ENCODE assay signal across 26 mouse cellular contexts in genomic region chr5:91148054-91148453, GRCm38 (mm10). TPM values are rescaled to one million over a fixed set of nuclear protein-coding genes. Genes with fewer than 3 reads are reported as not detected.
DNase-seq lines count a peak whose midpoint lies in the region; ATAC-seq and TF ChIP-seq lines count a peak whose summit lies in the region.
"Had no signal": no experiment of that assay in that cellular context is flagged by ENCODE, and none has a peak within 500 bp of the region (broad histone marks: within the 10 kb centered on the region; RNA-seq: fewer than 3 reads in every experiment).

No protein-coding gene starts in this region.

- ATAC-seq in CD4-positive, CD25-positive, alpha-beta regulatory T cell, adult 4 months: no peak
- ATAC-seq in kidney, postnatal 0 days (replicated peaks; ENCODE audit: low FRiP score, low read depth): no peak
- ATAC-seq: forebrain, embryonic 15.5 days; hindbrain, postnatal 0 days had no signal

- 55% methylated on average over 2 of the region's 2 CpGs for WGBS in kidney, postnatal 0 days

- H3K4me3 ChIP-seq in kidney, postnatal 0 days (replicated peaks; ENCODE audit: low read depth, low read length): no peak overlapping the region
- H3K4me3 ChIP-seq: embryonic facial prominence, embryonic 10.5 days; forebrain, embryonic 15.5 days; midbrain, embryonic 12.5 days had no signal

- no peaks in the 10 kb centered on the region for H3K27me3 ChIP-seq in kidney, postnatal 0 days (ENCODE audit: insufficient read depth, low read length)
- H3K27me3 ChIP-seq: forebrain, embryonic 15.5 days; midbrain, embryonic 12.5 days had no signal

- no peak overlapping the region for H3K4me2 ChIP-seq in kidney, postnatal 0 days (ENCODE audit: low read length)
- H3K4me2 ChIP-seq: forebrain, embryonic 15.5 days; heart, embryonic 11.5 days; midbrain, embryonic 12.5 days had no signal

- no peaks in the 10 kb centered on the region for H3K9me3 ChIP-seq in kidney, postnatal 0 days (replicated peaks; ENCODE audit: low read length)

- no peaks in the 10 kb centered on the region for H3K36me3 ChIP-seq in kidney, postnatal 0 days (ENCODE audit: insufficient read depth, low read length)
- H3K36me3 ChIP-seq: embryonic facial prominence, embryonic 10.5 days; forebrain, embryonic 15.5 days; midbrain, embryonic 12.5 days had no signal

- H3K4me1 ChIP-seq in kidney, postnatal 0 days (replicated peaks; ENCODE audit: insufficient read depth, low read length): no peaks in the 10 kb centered on the region
- H3K4me1 ChIP-seq: embryonic facial prominence, embryonic 10.5 days; forebrain, embryonic 15.5 days; midbrain, embryonic 12.5 days had no signal

- peak; percentile 25 for DNase-seq in CD4-positive, CD25-positive, alpha-beta regulatory T cell, adult 2 months (ENCODE audit: low read depth, low spot score)
- DNase-seq in kidney, postnatal 0 days (ENCODE audit: low spot score): peak; percentile 9
- no peak for DNase-seq in kidney, adult 9 months
- DNase-seq in A20 (ENCODE audit: low read depth, low spot score): peak; percentile 2
- peak; percentile 33 for DNase-seq in induced T-regulatory cell, adult 2 months (ENCODE audit: low read depth)
- DNase-seq in left cerebral cortex, adult 11 months (ENCODE audit: low spot score): no peak
- DNase-seq in retina, postnatal 1 day: no peak
- DNase-seq: cerebellum, adult 11 months; cerebellum, adult 9-11 months; gastrocnemius, postnatal 25 days; kidney, adult 11 months; lung, postnatal 4 days; right cerebral cortex, postnatal 14 days; spleen, adult 18-20 months; thymus, postnatal 14 days had no signal

- no peak for TF ChIP-seq CTCF in kidney, postnatal 0 days (IDR thresholded peaks at IDR 0.05; ENCODE audit: low read depth)

- no peak overlapping the region for H3K9ac ChIP-seq in kidney, postnatal 0 days (ENCODE audit: low read depth, low read length)
- H3K9ac ChIP-seq: forebrain, embryonic 15.5 days; midbrain, embryonic 12.5 days had no signal

- no peak overlapping the region for H3K27ac ChIP-seq in kidney, postnatal 0 days
- H3K27ac ChIP-seq: embryonic facial prominence, embryonic 10.5 days; forebrain, embryonic 15.5 days; hindbrain, postnatal 0 days; midbrain, embryonic 12.5 days had no signal

RNA-seq across cellular contexts. Expression of gene Areg, which starts 8.7 kb away (rescaled TPM):
- 1 to 10 TPM; 2.4 to 2.8 TPM for polyA plus RNA-seq in CD4-positive, CD25-positive, alpha-beta regulatory T cell, adult 4 months (2017; shearing (Covaris generic))
- 0.14 and 0.34 TPM in 2 replicates for polyA plus RNA-seq in kidney, postnatal 0 days (2015; fragmentation: Nextera tagmentation; extraction: Ambion mirVana)
- polyA plus RNA-seq: heart, embryonic 11.5 days; hindbrain, embryonic 11.5 days; limb, embryonic 11.5 days; liver, adult 2 months; liver, embryonic 16.5 days; midbrain, embryonic 12.5 days; testis, adult 2 months had no signal

Comparison
In these comparisons a context has a peak if more than half of its experiments do, and no peak if none do; other contexts are left out.
1. DNase-seq: peak in CD4-positive, CD25-positive, alpha-beta regulatory T cell, adult 2 months (single experiment), kidney, postnatal 0 days (single experiment), A20 (single experiment) and induced T-regulatory cell, adult 2 months (single experiment); none in kidney, adult 9 months (single experiment), left cerebral cortex, adult 11 months (single experiment) and retina, postnatal 1 day (single experiment).